Mouse (Mus musculus) spleen, adult 12 weeks (tissue): ENCODE data around the gene Wfdc17.
A peak's percentile ranks its signal among the peaks of the same experiment; 100 is the strongest.

ENCODE experiments used
- DNase-seq: peaks from one replicate; pipeline ENCODE4 v3.0.0; 2022; ENCODE audit warnings: low spot score

The Wfdc17 gene

DNA sequence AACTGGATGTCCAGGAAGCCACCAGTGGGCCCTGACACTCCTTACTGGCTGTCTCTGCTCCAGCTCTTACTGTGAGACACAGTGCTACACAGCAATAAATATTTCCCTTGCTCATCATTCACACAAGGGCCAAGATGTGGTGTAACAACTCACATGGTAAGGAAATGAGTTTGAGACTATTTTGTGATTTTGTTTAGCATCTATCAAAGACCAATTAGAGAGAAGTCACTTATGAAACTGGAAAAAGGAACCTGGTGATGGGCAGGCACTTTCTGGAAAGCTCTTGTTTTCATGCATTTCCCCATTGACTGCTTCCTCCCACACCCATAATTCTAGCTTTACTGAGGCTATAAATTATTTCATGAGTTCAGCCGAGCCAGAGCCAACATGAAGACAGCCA is at the start of gene Wfdc17:
Gene Wfdc17 (plus strand): TSS at position 287 of the 400 bp plus-strand sequence.
- DNase-seq = no peak

- DNase-seq = no peak
Observed at GRCm38 (mm10) chr11:83654606-83655005, 49.2 kb upstream of the Wfdc17 start.

DNA sequence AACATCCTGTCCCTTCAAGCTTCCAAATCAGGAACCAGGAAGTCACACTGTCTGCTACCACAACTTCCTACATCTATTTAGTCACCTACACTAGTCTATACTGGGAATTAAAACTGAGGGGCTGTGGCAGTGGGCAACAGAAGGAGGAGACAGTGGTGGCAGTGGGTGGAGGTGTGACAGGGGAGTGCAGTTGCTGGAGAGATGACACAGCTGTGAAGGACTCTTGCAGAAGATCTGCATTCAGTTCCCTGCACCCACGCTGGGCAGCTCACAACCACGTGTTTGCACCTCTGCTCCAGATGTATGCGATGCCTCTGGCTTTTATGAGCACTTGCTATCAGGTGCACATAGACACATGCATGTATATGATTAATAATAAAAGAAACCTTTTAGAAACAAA is 46.3 kb upstream of the Wfdc17 start:
- DNase-seq = no peak

- DNase-seq = no peak
Observed at GRCm38 (mm10) chr11:83658797-83659196, 45.0 kb upstream of the Wfdc17 start.

- DNase-seq = no peak
Observed at GRCm38 (mm10) chr11:83662204-83662603, 41.6 kb upstream of the Wfdc17 start, which contains the start of gene Ccl4. Gene Ccl4, plus strand, starts transcription at chr11:83662584.

DNA sequence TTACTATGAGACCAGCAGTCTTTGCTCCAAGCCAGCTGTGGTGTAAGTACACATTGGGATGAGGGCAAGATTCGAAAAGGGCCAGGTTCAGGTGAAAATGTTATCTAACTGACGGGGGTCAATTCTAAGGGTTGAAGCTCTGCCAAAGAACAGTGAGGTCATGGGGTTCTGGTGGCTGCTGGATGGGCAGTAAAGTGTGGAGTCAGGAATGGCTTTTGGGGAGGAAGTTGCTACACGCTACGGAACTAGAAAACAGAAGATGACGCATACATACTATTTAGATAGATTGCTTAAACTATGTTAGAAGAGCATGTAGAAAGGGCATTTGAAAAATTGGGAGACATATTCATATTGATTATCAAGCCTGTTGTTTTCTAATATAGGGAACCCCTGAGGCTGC is 40.3 kb upstream of the Wfdc17 start:
- DNase-seq = no peak

GRCm38 (mm10) chr11:83671743-83672142 is 32.0 kb upstream of the Wfdc17 start:
- DNase-seq = no peak

DNA sequence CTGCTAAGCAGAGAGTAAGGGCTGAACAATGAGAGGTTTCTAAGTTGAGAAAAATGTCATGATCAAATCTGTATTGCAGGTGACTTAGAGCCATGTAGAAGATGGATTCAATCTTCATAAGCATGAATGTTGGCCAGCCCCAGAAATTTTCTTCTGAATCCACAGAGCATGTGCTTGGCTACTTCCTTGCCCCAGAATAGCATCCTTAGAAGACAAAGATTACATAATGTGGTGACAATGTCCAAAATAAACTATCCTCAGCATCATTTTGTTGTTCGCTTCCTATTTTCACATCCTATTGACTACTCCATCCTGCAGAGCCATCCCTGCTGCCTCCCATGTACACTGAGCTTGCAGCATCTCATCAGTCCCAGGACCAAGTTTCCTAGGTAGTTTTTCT is 28.1 kb upstream of the Wfdc17 start:
- DNase-seq = no peak

DNA sequence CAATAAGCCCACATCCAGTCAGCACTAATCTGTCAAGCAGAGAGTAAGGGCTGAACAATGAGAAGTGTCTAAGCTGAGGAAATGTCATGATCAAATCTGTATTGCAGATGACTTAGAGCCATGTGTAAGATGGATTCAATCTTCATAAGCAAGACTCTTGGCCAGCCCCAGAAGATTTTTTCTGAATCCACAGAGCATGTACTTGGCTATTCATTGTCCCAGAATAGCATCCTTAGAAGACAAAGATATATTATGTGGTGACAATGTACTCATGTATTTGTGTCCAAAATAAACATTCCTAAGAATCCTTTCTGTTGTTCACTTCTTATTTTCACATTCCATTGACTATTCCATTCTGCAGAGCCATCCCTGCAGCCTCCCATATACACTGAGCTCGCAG is 13.9 kb upstream of the Wfdc17 start:
- DNase-seq = no peak

DNA sequence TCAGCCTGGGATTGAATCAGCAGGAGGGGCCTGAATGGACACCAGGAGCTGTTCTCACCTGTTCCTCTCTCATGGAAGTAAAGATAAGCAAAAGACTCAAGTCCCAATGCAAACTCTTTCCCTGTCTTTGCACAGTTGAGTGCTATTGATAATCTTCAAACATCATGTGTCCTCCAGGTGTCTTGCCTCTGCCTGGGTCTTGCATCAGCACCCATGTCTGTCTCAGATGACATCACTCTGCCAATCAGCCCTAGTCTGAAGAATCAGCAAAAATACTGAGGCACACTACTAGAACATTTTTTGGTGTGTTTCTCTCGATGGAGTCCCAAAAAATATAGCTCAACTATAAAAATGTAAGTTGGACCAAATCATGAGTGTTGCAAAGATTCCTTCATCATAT is 11.8 kb upstream of the Wfdc17 start:
- DNase-seq = no peak

GRCm38 (mm10) chr11:83708715-83709114 is 4.9 kb downstream of the Wfdc17 start, which contains the start of gene Wfdc18:
Gene Wfdc18, plus strand, starts transcription at chr11:83709015.
- no peak for DNase-seq

GRCm38 (mm10) chr11:83709683-83710082 is 5.9 kb downstream of the Wfdc17 start:
- DNase-seq = no peak

DNA sequence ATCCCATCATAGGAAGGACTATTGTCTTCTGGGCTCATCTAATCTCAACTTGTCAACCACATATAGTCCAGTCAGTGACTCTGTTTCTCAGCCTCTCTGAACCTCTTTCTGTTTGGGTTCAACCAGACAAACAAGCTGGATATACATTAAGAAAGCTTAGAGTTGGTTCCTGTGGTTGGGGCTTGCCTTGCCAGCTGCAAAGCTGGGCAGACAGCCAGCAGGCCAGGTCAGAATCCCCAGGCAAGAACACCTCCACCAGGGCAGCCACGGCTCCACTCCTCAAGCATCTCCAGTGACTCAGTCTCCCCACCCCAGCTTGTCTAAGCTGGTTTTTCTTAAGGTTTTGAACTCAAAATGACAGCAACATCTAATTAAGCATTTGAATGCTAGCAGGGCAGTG is 8.9 kb downstream of the Wfdc17 start:
- DNase-seq = no peak

GRCm38 (mm10) chr11:83713925-83714324 is 10.1 kb downstream of the Wfdc17 start:
- no peak for DNase-seq

DNA sequence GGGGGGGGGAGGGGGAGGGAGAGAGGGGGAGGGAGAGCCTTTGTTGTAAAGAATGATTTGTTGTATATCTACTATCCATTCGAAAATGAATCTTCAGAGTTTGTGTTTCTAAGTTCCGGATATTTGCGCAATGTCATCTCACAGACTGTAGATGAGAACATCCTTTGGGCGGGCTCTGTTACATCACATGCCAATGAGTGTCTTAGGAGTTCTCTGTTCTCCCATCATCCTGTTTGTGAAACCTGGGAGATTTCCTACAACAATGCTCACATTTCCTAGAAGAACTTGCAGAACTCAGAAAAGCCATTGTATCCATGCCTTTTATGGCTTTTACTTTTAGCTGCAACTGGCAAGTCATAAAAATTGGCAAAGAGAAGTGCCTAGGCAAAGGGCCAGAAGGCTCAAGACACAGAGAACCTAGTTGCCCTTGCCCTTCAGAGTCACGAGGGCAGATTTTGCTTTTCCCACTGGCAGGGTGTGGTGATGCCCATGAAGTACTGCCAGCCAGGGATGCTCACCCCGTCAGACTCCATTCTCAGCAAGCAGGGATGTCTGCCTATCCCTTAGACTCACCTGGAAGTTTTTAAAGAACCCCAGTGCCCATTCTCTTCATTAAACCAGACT is 13.4 kb downstream of the Wfdc17 start:
- DNase-seq = no peak

GRCm38 (mm10) chr11:83720766-83721165 is 17.0 kb downstream of the Wfdc17 start:
- no peak for DNase-seq

DNA sequence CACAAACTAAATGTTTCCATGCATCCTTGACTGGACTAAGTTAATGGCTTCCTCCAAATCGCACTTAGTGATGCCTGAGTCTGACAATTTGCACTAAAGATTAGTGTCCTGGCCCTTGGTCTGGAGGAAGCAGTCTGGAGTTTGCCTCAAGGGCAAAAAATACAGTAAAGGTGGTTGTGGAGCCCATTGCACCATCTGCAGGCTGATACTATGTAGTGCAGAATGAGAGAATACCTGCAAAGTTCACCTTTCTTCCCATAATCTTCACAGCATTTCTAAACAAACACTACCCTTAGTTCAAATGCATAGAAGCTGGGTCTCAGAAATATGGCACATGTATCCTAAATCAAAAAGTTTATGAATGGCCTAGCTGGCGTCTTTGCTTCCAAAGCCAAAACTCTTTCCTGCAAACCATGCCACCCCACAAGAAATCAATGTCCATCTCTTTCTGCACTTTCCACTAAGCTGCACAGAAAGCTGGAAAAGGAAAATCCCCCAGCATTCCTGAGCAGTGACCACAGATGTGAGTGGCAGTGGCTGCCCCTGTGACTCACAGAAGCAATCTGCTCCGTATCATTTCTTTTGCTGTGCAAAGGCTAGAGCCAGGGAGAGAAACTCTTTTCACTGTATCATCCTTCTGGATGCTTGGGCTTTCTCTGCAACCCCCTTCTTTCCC is 25.1 kb downstream of the Wfdc17 start:
- no peak for DNase-seq

GRCm38 (mm10) chr11:83731116-83731515 is 27.3 kb downstream of the Wfdc17 start:
- DNase-seq = no peak

GRCm38 (mm10) chr11:83733071-83733640 is 29.4 kb downstream of the Wfdc17 start:
- DNase-seq = no peak

DNA sequence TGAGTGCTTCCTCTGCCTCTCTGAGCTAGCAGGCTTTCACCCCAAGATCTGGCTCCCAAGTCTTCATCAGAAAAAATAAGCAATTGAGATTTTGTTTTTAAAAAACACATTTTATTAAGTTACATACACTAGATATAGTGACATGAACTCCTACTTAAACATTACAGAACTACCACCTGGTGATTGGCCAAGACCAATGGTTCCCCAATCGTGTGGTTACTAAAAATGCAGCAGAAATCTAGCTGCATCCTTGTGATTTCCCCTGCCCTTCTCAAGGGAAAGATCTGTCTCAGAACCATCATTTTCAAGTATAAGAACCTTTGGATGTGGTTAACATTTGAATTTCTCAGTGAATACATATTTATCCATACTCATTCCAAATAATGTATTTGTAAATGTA is 30.4 kb downstream of the Wfdc17 start:
- no peak for DNase-seq

GRCm38 (mm10) chr11:83735881-83736280 is 32.1 kb downstream of the Wfdc17 start:
- no peak for DNase-seq

DNA sequence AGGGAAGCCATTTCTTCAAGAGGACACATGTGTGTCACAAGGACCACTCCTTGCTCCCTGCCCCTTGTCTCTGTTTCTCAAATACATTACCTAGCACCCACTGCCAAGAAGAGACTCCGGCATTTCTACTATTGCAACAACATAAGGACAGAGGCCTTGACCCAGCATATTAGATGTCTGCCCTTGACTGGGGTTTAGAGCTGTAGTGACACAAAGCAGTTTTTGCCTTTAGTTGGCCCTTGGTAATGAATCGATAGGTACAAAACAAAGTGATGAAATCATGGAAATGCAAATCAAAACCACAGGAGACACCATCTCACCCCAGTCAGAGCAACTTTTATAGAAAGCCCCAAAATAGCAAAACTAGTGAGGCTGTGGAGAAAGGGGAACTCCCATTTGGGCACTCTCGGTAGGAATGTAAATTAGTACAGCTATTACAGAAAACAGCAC is 33.3 kb downstream of the Wfdc17 start:
- no peak for DNase-seq

GRCm38 (mm10) chr11:83739241-83739640 is 35.5 kb downstream of the Wfdc17 start:
- DNase-seq = peak; percentile 45
